Mouse (Mus musculus): ENCODE results near the gene Zc3h15.
"Not testable (repeated sequence)": the region's sequence is repeated elsewhere in the genome, so short reads cannot be mapped to it uniquely, and the experiment has no call there.

Gene Zc3h15

GRCm38 (mm10) chr2:83674896-83675295 is 30.7 kb downstream of the Zc3h15 start:
- DNase-seq, result no peak

- no peak for DNase-seq
These were observed 31.4 kb downstream of the Zc3h15 start for GRCm38 (mm10) chr2:83675681-83676080.

- no peak for DNase-seq
These were observed 32.1 kb downstream of the Zc3h15 start for GRCm38 (mm10) chr2:83676226-83676870.

- DNase-seq, result peak; percentile 11
These were observed 37.1 kb downstream of the Zc3h15 start for GRCm38 (mm10) chr2:83681332-83681731.

- no peak for DNase-seq
These were observed 37.5 kb downstream of the Zc3h15 start for GRCm38 (mm10) chr2:83681785-83682184.

GRCm38 (mm10) chr2:83682282-83682681 is 38.0 kb downstream of the Zc3h15 start:
- DNase-seq, result peak; percentile 37

GRCm38 (mm10) chr2:83683731-83684519 is 39.7 kb downstream of the Zc3h15 start:
- DNase-seq, result no peak

- no peak for DNase-seq
These were observed 40.5 kb downstream of the Zc3h15 start for GRCm38 (mm10) chr2:83684691-83685090.

GRCm38 (mm10) chr2:83690372-83690771 is 46.1 kb downstream of the Zc3h15 start:
- DNase-seq, result no peak

GRCm38 (mm10) chr2:83692651-83693545 is 48.7 kb downstream of the Zc3h15 start:
- DNase-seq, result no peak

- no peak for DNase-seq
These were observed 49.8 kb downstream of the Zc3h15 start for GRCm38 (mm10) chr2:83694061-83694460.

- no peak for DNase-seq
These were observed 51.4 kb downstream of the Zc3h15 start for GRCm38 (mm10) chr2:83695345-83696247.

- no peak for DNase-seq
These were observed 54.2 kb downstream of the Zc3h15 start for GRCm38 (mm10) chr2:83698484-83698883.

GRCm38 (mm10) chr2:83699324-83699723 is 55.1 kb downstream of the Zc3h15 start:
- DNase-seq, result no peak

GRCm38 (mm10) chr2:83700667-83701066 is 56.4 kb downstream of the Zc3h15 start:
- DNase-seq, result no peak

- DNase-seq, result no peak
These were observed 58.2 kb downstream of the Zc3h15 start for GRCm38 (mm10) chr2:83702411-83702810.

GRCm38 (mm10) chr2:83705580-83706158 is 61.4 kb downstream of the Zc3h15 start:
- peak; percentile 59 for DNase-seq

GRCm38 (mm10) chr2:83709896-83710524 is 65.8 kb downstream of the Zc3h15 start:
- no peak for DNase-seq

- not testable (repeated sequence) for DNase-seq
These were observed 69.0 kb downstream of the Zc3h15 start for GRCm38 (mm10) chr2:83713281-83713680.

- DNase-seq, result no peak
These were observed 69.7 kb downstream of the Zc3h15 start for GRCm38 (mm10) chr2:83713946-83714345.
